Mouse (Mus musculus): ENCODE measurements at regions not wholly inside any gene's neighbourhood (a gene's known extent, or its start where the extent isn't known, plus 50 kb on each side); places are given as distances from the start of the nearest gene placed in this dataset.
A peak's percentile ranks its signal among the peaks of the same experiment; 100 is the strongest.

- peak; percentile 97 for DNase-seq (ENCODE audit: low read depth, low spot score)
Measured at GRCm38 (mm10) chr12:97921349-97922264, 337.7 kb downstream of the Galc start.

GRCm38 (mm10) chr12:97918416-97918815, 340.8 kb downstream of the Galc start:
- no peak for DNase-seq (ENCODE audit: low read depth, low spot score)

GRCm38 (mm10) chr12:97915026-97915425, 344.2 kb downstream of the Galc start:
- DNase-seq (ENCODE audit: low read depth, low spot score), result peak; percentile 54

- DNase-seq (ENCODE audit: low read depth, low spot score), result no peak
Measured at GRCm38 (mm10) chr12:97912730-97913129, 346.5 kb downstream of the Galc start.

GRCm38 (mm10) chr12:97899266-97899665, 360.0 kb downstream of the Galc start:
- no peak for DNase-seq (ENCODE audit: low read depth, low spot score)

GRCm38 (mm10) chr12:97898178-97898577, 361.1 kb downstream of the Galc start:
- DNase-seq (ENCODE audit: low read depth, low spot score), result no peak

GRCm38 (mm10) chr12:97895981-97896380, 363.3 kb downstream of the Galc start:
- DNase-seq (ENCODE audit: low read depth, low spot score), result no peak

- DNase-seq (ENCODE audit: low read depth, low spot score), result no peak
Measured at GRCm38 (mm10) chr12:97888801-97889455, 370.3 kb downstream of the Galc start.

GRCm38 (mm10) chr12:97888291-97888800, 370.9 kb downstream of the Galc start:
- DNase-seq (ENCODE audit: low read depth, low spot score), result no peak

GRCm38 (mm10) chr12:97882439-97882838, 376.8 kb downstream of the Galc start:
- no peak for DNase-seq (ENCODE audit: low read depth, low spot score)

GRCm38 (mm10) chr12:97872391-97872790, 386.9 kb downstream of the Galc start:
- DNase-seq (ENCODE audit: low read depth, low spot score), result peak; percentile 72

- DNase-seq (ENCODE audit: low read depth, low spot score), result no peak
Measured at GRCm38 (mm10) chr12:97862921-97863320, 396.3 kb downstream of the Galc start.

- no peak for DNase-seq (ENCODE audit: low read depth, low spot score)
Measured at GRCm38 (mm10) chr12:97836202-97836908, 422.9 kb downstream of the Galc start.

GRCm38 (mm10) chr12:97793364-97794120, 465.7 kb downstream of the Galc start:
- DNase-seq (ENCODE audit: low read depth, low spot score), result no peak

GRCm38 (mm10) chr12:97783476-97783875, 475.8 kb downstream of the Galc start:
- no peak for DNase-seq (ENCODE audit: low read depth, low spot score)

GRCm38 (mm10) chr12:97759116-97759515, 500.1 kb downstream of the Galc start:
- no peak for DNase-seq (ENCODE audit: low read depth, low spot score)

- no peak for DNase-seq (ENCODE audit: low read depth, low spot score)
Measured at GRCm38 (mm10) chr12:97758624-97759023, 500.6 kb downstream of the Galc start.

- DNase-seq (ENCODE audit: low read depth, low spot score), result no peak
Measured at GRCm38 (mm10) chr12:97750166-97750565, 509.1 kb downstream of the Galc start.

GRCm38 (mm10) chr12:97740927-97741326, 518.3 kb downstream of the Galc start:
- DNase-seq (ENCODE audit: low read depth, low spot score), result no peak

GRCm38 (mm10) chr12:97732078-97732580, 527.1 kb downstream of the Galc start:
- DNase-seq (ENCODE audit: low read depth, low spot score), result no peak

GRCm38 (mm10) chr12:97720554-97720953, 538.7 kb downstream of the Galc start:
- no peak for DNase-seq (ENCODE audit: low read depth, low spot score)
